Mouse (Mus musculus) midbrain, embryonic 10.5 days (tissue): Measurements from ENCODE around the gene Defb19. TPM values are rescaled to one million over a fixed set of nuclear protein-coding genes. Genes with fewer than 3 reads are reported as not detected.
A peak's percentile ranks its signal among the peaks of the same experiment; 100 is the strongest.

ENCODE experiments used
- DNase-seq: peaks from one replicate; pipeline ENCODE4 v3.0.0-alpha.2; 2017; ENCODE audit warnings: low spot score
- H3K27ac ChIP-seq: fragments of 300-500 bp; sonication (generic); replicated peaks from 2 replicates; pipeline ENCODE4 v1.5.1; 2016; ENCODE audit warnings: mild to moderate bottlenecking
- H3K27me3 ChIP-seq: fragments of 300-500 bp; sonication (generic); 2 replicates; pipeline ENCODE4 v1.6.1; 2016; ENCODE audit warnings: low read depth, mild to moderate bottlenecking; ENCODE audit not compliant: poor library complexity, severe bottlenecking
- H3K36me3 ChIP-seq: fragments of 300-500 bp; sonication (generic); 2 replicates; pipeline ENCODE4 v1.6.1; 2016; ENCODE audit warnings: mild to moderate bottlenecking, moderate library complexity
- H3K4me1 ChIP-seq: fragments of 300-500 bp; sonication (generic); 2 replicates; pipeline ENCODE4 v1.6.1; 2016
- H3K4me3 ChIP-seq: fragments of 300-500 bp; sonication (generic); 2 replicates; pipeline ENCODE4 v1.5.1; 2016; ENCODE audit warnings: mild to moderate bottlenecking, moderate library complexity
- H3K9me3 ChIP-seq: fragments of 300-500 bp; sonication (generic); replicated peaks from 2 replicates; pipeline ENCODE4 v1.6.1; 2016; ENCODE audit warnings: mild to moderate bottlenecking
- whole genome bisulfite sequencing: fragments of 180-500 bp; shearing (Covaris S2); methylation state at CpG from one replicate; pipeline ENCODE4 v1.1.7; 2016; 5-methylcytosine and 5-hydroxymethylcytosine counted together
- polyA plus RNA-seq: library from polyadenylated mRNA; unstranded; fragments of >200 nt; fragmentation: Nextera tagmentation; extraction: Ambion mirVana; gene quantifications from 2 replicates; pipeline ENCODE4 v1.2.1, GENCODE M21; 2016

Defb19 gene
- polyA plus RNA-seq, 1 experiment from 2014 or later: not detected

DNA sequence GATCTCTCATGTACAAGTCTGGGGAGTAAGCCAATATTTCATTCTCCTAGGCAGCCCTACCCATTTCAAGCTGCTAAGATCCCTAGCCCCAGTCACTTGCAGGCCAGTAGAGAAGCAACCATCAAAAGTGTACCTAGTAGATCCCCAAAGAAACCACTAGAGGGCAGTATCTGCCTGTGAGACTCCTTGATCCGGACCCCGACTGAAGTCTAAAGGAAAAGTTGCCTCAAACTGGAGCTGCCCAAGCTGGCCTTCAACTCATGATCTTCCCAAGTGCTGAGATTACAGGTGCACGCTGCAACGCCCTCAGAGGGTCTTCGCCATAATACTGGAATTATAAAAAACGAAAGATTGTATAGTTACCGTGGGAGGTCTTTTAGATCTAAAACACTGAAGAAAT lies 35.5 kb upstream of the Defb19 start:
- no peak overlapping the region for H3K27ac ChIP-seq
- peaks cover 10% of the 10 kb centered on the region for H3K4me1 ChIP-seq
- 13% methylated on average over 7 of the region's 7 CpGs for WGBS
- H3K36me3 ChIP-seq: no peaks in the 10 kb centered on the region
- H3K27me3 ChIP-seq: no peaks in the 10 kb centered on the region
- peak; percentile 60 for DNase-seq
- H3K9me3 ChIP-seq: no peaks in the 10 kb centered on the region
- no peak overlapping the region for H3K4me3 ChIP-seq

DNA sequence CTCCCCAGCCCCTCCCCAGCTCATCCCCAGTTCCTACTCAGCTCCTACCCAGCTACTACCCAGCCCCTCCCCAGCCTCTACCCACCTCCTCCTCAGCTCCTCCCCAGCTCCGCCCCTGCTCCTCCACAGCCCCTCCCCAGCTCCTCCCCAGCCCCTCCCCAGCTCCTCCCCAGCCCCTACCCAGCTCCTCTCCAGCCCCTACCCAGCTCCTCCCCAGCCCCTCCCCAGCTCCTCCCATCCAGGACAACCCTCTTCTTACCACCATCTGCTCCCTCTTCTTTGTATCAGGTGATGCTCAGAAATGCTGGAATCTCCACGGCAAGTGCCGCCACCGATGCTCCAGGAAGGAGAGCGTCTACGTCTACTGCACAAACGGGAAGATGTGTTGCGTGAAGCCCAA lies 32.1 kb upstream of the Defb19 start:
- no peaks in the 10 kb centered on the region for H3K36me3 ChIP-seq
- H3K4me3 ChIP-seq: no peak overlapping the region
- peaks cover 10% of the 10 kb centered on the region for H3K4me1 ChIP-seq
- H3K27me3 ChIP-seq: no peaks in the 10 kb centered on the region
- no peaks in the 10 kb centered on the region for H3K9me3 ChIP-seq
- no peak for DNase-seq
- H3K27ac ChIP-seq: no peak overlapping the region
- 35% methylated on average over 8 of the region's 8 CpGs for WGBS

DNA sequence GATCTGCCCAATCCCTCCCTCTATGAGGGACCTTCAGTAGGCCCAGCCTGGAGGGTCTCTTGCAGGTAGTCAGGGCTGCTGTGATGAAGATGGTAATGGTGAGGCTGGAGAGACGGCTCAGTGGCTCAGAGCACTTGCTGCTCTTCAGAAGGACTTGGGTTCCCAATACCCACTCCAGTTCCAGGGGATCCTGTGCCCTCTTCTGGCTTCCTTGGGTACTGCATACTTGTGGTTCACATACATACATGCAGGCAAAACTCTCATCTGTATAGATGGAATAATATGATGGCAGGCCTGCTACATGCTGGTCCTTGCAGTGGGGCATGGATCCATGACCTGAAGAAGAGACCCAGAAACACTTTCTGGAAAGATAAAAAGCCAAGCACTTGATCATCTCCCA lies 28.6 kb upstream of the Defb19 start:
- H3K27ac ChIP-seq: no peak overlapping the region
- no peaks in the 10 kb centered on the region for H3K36me3 ChIP-seq
- no peak for DNase-seq
- no peaks in the 10 kb centered on the region for H3K9me3 ChIP-seq
- no peak overlapping the region for H3K4me3 ChIP-seq
- H3K27me3 ChIP-seq: no peaks in the 10 kb centered on the region
- peaks cover 10% of the 10 kb centered on the region for H3K4me1 ChIP-seq
- WGBS: 92% methylated on average over 1 of the region's 1 CpGs

DNA sequence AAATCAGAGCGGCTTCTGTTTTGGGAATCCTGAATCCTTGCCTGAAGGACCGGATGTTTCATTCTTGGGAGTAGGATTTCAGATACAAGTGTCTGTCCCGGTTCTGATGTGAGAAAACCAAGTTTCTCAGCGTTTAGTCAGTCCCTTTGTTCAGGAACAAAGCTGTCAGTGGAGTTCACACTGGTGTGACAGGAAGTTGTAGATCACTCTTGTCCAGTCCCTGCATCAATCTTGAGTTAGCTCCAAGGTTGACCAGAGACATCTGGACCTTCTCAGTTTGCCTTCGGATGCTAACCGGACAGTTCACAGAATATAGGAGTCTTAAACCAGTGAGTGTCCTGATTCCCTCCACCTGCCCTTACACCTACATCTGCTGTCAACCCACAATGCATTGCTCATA lies 27.6 kb upstream of the Defb19 start:
- WGBS: 78% methylated on average over 6 of the region's 6 CpGs
- Histone ChIP-seq H3K27me3 (no peaks in the 10 kb centered on the region), H3K36me3 (no peaks in the 10 kb centered on the region), H3K4me1 (peaks cover 10% of the 10 kb centered on the region), H3K9me3 (no peaks in the 10 kb centered on the region), H3K4me3 (no peak overlapping the region), H3K27ac (no peak overlapping the region)
- no peak for DNase-seq

DNA sequence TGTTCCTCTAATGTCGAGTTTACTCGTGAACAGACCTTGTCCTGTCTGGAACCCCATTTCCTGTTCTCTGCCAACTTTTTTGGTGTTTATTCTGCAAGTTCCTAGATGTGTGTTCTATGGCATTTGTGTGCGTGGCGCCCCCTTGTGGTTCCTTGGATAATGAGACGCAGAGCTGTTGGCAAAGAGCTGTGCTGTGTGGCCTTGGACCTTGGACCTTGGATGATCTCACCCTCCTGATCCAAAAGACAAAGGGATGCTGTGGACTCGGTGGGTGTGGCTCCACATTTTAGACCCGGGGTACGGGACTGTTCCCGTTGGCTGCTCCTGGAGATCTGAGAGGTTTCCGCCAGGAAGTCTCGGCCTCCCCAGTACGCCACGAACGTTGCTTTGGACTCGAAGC lies 23.9 kb upstream of the Defb19 start, which contains the start of gene Defb36:
Gene Defb36 (plus strand): TSS at position 271 of the 400 bp plus-strand sequence.
- no peaks in the 10 kb centered on the region for H3K4me1 ChIP-seq
- no peak within 1 kb of the TSS for H3K27ac ChIP-seq
- H3K4me3 ChIP-seq: no peak within 1 kb of the TSS
- no peaks in the 10 kb centered on the region for H3K9me3 ChIP-seq
- 84% methylated on average over 15 of the region's 15 CpGs for WGBS
- no peaks in the 10 kb centered on the region for H3K36me3 ChIP-seq
- no peak for DNase-seq
- no peaks in the 10 kb centered on the region for H3K27me3 ChIP-seq

DNA sequence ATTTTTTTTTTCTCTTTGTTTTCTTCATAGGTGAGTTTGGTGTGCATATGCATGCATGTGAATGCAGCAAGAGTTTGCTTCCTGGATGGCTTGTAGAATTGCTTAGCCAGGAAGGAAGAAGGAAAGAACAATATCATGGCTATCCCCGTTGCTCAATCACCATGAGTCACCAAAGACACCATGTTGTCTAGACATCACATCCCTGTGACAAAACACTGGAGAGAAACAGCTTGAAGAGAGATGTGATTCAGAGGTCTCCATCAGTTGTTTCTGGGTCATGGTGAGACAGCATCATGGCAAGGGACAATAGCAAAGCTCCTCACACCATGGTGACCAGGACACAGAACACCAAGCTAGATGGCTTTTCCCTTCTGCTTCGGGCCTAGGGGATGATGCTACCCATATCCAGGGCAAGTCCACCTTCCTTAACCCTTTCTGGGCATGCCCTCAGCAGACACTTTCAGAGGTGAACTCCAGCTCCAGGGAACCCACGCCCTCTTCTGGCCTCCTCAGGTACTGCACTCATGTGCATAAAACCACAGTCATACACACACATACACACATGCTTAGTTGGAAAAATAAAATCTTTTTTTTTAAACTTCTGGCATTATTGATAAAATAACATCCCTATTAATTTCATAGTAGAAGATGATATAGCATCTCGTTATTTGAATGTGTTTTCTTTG lies 21.3 kb upstream of the Defb19 start:
- no peak overlapping the region for H3K27ac ChIP-seq
- DNase-seq: no peak
- no peaks in the 10 kb centered on the region for H3K36me3 ChIP-seq
- H3K9me3 ChIP-seq: no peaks in the 10 kb centered on the region
- H3K27me3 ChIP-seq: no peaks in the 10 kb centered on the region
- WGBS: 73% methylated on average over 4 of the region's 4 CpGs
- no peaks in the 10 kb centered on the region for H3K4me1 ChIP-seq
- H3K4me3 ChIP-seq: no peak overlapping the region

DNA sequence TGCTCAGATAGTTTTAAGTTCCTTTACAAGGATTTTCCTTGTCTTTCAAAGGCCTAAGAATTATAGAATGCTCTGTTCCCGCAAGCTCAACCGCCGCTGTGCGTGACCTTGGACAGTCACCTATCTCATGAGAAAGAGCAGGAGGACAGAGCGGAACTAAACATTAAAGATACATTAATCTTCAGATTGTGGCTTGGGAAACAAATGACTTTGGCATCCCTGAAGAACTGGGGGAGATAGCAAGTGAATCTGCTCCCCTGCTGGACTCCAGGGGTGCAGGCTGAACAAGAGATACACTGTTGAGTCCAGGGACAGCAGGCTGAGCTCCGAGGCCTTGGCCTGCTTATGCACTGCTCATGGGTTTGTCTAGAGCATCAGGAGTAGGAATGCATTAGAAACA lies 20.0 kb upstream of the Defb19 start:
- no peaks in the 10 kb centered on the region for H3K27me3 ChIP-seq
- no peak overlapping the region for H3K4me3 ChIP-seq
- H3K36me3 ChIP-seq: no peaks in the 10 kb centered on the region
- 92% methylated on average over 6 of the region's 6 CpGs for WGBS
- no peak for DNase-seq
- H3K4me1 ChIP-seq: no peaks in the 10 kb centered on the region
- no peak overlapping the region for H3K27ac ChIP-seq
- no peaks in the 10 kb centered on the region for H3K9me3 ChIP-seq

DNA sequence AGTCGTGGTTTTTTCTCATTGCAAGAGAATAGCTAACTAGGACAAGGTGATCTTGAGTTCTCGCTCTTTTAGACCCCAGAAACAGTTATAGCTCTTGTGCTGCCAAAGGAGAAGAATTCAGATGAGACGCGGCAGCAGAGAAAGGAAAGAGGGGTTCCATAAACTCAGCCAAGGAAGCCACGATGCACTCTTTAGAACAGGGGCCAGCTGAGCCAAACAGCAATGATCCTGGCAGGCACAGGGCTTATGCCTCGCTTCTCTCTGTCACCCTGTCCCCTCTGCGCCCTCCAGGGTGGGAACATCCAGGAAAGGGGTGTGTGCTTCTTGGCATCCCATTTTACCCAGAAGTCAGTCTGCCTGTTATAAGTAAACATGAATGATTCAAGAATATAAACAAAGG lies 19.2 kb upstream of the Defb19 start, which contains the start of gene Defb45:
Gene Defb45 (minus strand): TSS at position 101 of the 400 bp plus-strand sequence.
- H3K9me3 ChIP-seq: no peaks in the 10 kb centered on the region
- H3K4me1 ChIP-seq: no peaks in the 10 kb centered on the region
- no peaks in the 10 kb centered on the region for H3K36me3 ChIP-seq
- 75% methylated on average over 7 of the region's 7 CpGs for WGBS
- H3K27me3 ChIP-seq: no peaks in the 10 kb centered on the region
- no peak for DNase-seq
- no peak within 1 kb of the TSS for H3K27ac ChIP-seq
- no peak within 1 kb of the TSS for H3K4me3 ChIP-seq

DNA sequence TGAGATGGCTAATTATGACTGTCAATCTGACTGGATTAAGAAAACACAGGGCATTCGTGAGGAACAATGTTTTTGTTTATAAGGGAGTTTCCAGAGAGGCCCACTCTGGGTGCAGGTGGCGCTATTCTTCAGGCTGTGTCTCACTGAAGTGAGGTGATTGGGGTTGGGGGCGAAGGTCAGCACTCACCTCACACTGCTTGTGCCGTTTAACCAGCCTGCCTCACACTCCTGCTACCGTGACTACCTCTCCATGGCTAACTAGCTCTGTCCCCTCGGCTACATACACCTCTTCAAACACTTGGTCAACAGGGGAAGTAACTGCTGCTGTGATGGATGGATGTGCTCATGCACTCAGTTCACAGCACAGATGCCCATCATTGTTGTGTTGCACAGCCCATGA lies 8.9 kb upstream of the Defb19 start:
- 58% methylated on average over 6 of the region's 6 CpGs for WGBS
- Histone ChIP-seq H3K4me3 (no peak overlapping the region), H3K4me1 (no peaks in the 10 kb centered on the region), H3K27ac (no peak overlapping the region), H3K9me3 (no peaks in the 10 kb centered on the region), H3K27me3 (no peaks in the 10 kb centered on the region), H3K36me3 (no peaks in the 10 kb centered on the region)
- no peak for DNase-seq

DNA sequence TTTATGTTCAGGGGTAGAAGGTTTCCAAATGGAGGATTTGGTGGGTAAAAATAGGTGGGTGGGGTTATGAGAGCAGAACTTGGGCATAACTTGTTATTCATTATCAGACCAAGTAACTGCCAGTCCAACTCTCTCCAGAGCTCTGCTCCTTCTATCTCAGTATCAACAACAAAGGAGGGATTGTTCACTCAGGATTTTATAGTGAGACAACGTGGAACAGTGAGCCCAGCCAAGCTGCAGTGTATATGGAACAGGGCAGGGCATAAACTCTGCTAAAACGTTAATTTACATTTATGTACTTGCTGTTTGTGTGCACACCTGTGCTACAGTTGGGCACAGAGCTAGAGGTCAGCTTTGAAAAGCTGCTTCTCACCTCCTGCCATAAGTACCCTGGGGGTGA lies 8.3 kb upstream of the Defb19 start:
- no peak overlapping the region for H3K4me3 ChIP-seq
- no peak overlapping the region for H3K27ac ChIP-seq
- 62% methylated on average over 2 of the region's 2 CpGs for WGBS
- DNase-seq: no peak
- H3K4me1 ChIP-seq: no peaks in the 10 kb centered on the region
- H3K27me3 ChIP-seq: no peaks in the 10 kb centered on the region
- no peaks in the 10 kb centered on the region for H3K9me3 ChIP-seq
- no peaks in the 10 kb centered on the region for H3K36me3 ChIP-seq

DNA sequence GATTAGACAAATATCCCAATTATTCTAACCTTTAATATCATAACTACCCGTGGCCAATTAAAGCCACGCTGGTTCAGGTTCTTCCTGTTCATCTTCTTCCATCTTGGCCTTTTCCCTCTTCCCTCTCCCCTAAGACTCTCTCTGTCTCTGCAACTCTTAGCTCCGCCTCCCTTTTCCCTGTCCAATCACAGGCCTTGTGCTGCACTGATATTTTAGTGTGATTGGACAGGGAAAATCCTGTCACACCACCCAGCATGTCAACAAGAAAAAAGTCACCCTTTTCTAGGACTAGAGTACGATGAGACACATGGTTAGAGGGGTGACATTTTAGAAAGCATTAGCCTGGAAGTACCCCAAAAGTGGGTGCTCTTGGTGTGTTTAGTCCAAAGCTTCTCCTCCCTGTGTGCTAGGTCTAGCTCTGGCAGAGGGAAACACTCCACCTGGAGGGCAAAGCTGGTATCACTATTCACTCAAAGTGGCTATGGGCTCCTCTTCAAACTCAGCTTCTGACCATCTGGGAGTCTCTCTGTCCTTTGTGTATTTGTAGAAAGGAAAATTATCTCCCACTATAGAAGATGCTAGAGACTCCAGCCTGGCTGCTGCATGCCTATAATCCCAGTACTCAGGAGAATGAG lies 6.9 kb upstream of the Defb19 start:
- Histone ChIP-seq H3K36me3 (no peaks in the 10 kb centered on the region), H3K9me3 (no peaks in the 10 kb centered on the region), H3K4me3 (no peak overlapping the region), H3K27me3 (no peaks in the 10 kb centered on the region), H3K4me1 (no peaks in the 10 kb centered on the region), H3K27ac (no peak overlapping the region)
- 73% methylated on average over 4 of the region's 4 CpGs for WGBS
- DNase-seq: peak; percentile 17

DNA sequence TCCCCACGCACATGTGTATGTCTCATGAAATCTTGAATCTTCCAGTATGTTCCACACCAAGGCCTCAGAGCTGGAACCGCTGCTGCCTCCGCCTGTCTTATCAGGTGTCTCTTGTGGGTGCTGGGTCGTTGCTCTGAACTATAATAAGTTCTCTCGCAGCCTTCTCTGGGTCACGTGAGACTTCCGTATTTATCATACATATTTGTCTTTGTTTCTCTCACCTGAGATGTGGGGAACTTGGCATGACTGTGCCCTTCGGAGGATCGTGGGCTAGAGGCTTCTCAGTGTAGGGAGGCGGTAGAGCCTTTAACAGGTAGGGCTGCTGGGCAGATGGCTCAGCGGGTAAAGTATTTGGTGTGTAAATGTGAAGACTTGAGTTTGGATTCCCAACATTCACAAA lies 500 bp upstream of the Defb19 start:
- Histone ChIP-seq H3K9me3 (no peaks in the 10 kb centered on the region), H3K4me1 (peaks cover 4% of the 10 kb centered on the region; the same call in 1 of the 2 replicates), H3K27me3 (no peaks in the 10 kb centered on the region), H3K27ac (no peak overlapping the region), H3K4me3 (no peak overlapping the region), H3K36me3 (no peaks in the 10 kb centered on the region)
- 92% methylated on average over 11 of the region's 11 CpGs for WGBS
- no peak for DNase-seq

DNA sequence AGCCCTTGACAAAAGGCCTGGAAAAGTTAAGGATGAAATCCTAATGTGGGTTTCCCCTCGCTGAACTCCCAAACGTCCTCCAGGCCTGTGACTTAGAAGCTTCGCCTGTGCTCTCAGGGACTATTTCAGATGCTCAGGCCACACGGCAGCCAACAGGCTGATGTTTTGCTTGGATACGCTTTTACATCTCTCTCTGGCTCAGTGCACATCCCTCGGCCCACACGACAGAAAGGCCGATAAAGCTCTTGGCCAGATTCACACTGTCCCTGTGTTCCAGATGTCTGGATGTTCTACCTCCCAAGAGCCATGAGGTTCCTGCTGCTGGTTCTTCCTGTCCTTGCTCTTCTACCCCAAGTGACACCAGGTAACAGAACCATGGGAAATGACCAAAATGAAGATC lies 6.6 kb downstream of the Defb19 start:
- 91% methylated on average over 8 of the region's 8 CpGs for WGBS
- Histone ChIP-seq H3K4me1 (peaks cover 4% of the 10 kb centered on the region; the same call in 1 of the 2 replicates), H3K9me3 (no peaks in the 10 kb centered on the region), H3K36me3 (no peaks in the 10 kb centered on the region), H3K27me3 (no peaks in the 10 kb centered on the region), H3K4me3 (no peak overlapping the region), H3K27ac (no peak overlapping the region)
- DNase-seq: no peak
